Mouse (Mus musculus): ENCODE data around the gene Bckdhb. TPM values are rescaled to one million over a fixed set of nuclear protein-coding genes. Genes with fewer than 3 reads are reported as not detected.
"Not testable (repeated sequence)": the region's sequence is repeated elsewhere in the genome, so short reads cannot be mapped to it uniquely, and the experiment has no call there.

The Bckdhb gene
- polyA plus RNA-seq, 1 experiment from 2014 or later, result 40.1 TPM

DNA sequence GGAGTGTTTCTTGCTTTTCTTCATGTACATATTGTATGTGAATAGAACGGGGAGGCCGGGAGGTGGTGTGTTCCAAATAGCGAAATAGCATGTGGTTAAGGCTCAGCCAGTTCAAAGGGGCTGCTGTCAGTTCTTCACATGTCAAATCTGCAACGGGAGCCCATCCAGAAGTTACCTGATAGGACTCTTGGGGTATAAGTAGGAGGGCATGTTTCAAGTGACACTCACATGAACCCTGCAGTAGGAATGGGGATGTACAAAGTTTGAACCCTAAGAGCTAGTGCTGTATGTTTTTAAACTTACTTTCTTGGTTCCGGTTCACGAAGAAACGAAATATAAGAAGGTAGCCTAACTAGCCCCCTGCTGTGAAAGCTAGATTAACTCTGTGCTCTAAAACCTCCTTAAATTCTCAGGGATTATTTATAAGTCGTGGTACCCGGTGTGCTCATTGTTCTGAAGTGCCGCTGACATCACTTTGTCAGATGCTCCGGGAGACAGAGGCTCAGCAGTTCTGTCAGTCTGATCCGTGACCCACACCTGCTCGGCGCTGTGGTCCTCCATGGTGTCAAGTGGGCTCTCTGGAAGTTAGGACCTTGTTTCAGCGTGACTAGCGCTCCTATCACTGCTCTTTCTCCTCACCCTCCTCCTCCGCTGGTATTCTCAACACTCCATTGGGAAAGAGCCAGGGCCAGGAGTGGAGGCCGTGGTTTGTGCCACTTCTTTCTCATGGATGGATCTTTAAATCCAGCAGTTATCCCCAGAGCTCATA lies 126.1 kb downstream of the Bckdhb start:
- Histone ChIP-seq H3K9me3 (replicated peaks) (no peaks in the 10 kb centered on the region), H3K9ac (no peak overlapping the region), H3K27ac (no peak overlapping the region), H3K27me3 (no peaks in the 10 kb centered on the region), H3K4me2 (no peak overlapping the region), H3K4me1 (peaks cover 11% of the 10 kb centered on the region), H3K36me3 (ENCODE audit: poor library complexity, severe bottlenecking) (no peaks in the 10 kb centered on the region), H3K4me3 (no peak overlapping the region)
- ATAC-seq, result no peak
- WGBS, result 73% methylated on average over 18 of the region's 18 CpGs

DNA sequence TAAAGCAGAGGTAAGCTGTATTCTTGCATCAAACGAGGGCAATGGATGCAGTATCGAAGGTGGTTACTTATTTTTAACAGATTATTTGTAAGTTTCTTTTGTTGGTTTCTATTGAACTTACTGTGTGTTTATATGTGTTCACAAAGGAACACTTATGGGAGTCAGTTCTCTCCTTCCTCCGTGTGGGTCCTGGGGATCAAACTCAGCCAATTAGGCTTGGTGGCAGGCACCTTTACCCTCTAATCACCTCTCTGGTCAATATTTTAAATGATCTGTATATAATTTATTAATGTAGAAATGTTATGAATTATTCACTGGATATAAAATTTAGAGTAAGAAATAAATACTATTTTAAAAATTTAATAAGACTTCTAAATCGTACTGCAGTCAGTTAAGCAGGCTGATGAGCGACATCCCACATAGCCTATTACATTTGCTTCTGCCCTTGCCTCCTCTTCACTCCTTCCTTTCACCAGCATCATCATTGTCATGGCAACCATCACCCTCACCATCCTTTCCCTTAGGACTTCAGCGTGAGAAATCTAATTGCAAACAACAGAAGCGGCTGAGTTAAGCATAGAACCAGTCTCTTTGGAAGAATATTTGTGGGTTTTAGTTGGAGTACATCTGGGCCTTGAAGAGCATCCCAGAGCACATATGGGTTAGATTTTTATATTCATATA lies 130.3 kb downstream of the Bckdhb start:
- Histone ChIP-seq H3K27me3 (no peaks in the 10 kb centered on the region), H3K4me3 (no peak overlapping the region), H3K4me1 (no peaks in the 10 kb centered on the region), H3K36me3 (ENCODE audit: poor library complexity, severe bottlenecking) (no peaks in the 10 kb centered on the region), H3K4me2 (no peak overlapping the region), H3K9me3 (replicated peaks) (no peaks in the 10 kb centered on the region), H3K27ac (no peak overlapping the region), H3K9ac (no peak overlapping the region)
- ATAC-seq, result peak; percentile 53; the same call in 1 of the 2 replicates
- WGBS, result 73% methylated on average over 7 of the region's 7 CpGs

DNA sequence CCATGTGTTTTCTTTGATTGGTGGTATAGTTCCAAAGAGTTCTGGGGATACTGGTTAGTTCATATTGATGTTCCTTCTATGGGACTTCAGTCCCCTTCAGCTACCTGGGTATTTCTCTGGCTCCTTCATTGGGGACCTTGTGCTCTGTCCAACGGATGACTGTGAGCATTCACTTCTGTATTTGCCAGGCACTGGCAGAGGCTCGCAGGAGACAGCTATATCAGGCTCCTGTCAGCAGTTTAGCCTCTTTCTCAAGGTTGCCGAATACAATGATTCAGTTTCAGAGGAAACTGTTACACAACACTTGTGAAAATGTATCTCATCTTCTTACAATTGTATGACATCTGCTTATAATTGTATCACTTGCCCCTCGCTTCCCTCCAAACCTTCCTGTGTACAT lies 135.8 kb downstream of the Bckdhb start:
- H3K27ac ChIP-seq; H3K36me3 ChIP-seq (ENCODE audit: poor library complexity, severe bottlenecking); H3K27me3 ChIP-seq; ATAC-seq; H3K4me2 ChIP-seq; H3K9ac ChIP-seq; H3K4me1 ChIP-seq; H3K9me3 ChIP-seq (replicated peaks); H3K4me3 ChIP-seq: not testable (repeated sequence)
- WGBS, result 98% methylated on average over 4 of the region's 4 CpGs

DNA sequence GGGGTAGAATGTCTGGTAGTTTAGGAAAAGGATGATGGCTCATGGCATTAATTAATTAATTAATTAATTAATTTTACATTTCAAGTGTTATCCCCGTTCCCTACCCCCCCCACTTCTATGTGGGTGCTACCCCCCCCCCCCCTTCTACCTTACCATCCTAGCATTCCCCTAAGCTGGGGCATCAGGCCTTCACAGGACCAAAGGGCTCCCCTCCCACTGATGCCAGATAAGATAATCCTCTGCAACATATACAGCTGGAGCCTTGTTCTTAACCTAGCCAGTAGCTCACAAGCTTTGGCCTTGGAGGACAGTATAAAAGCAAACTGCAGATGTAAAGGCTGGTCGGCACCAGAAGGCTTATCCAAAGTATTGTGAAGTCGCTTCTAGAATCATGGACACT lies 138.7 kb downstream of the Bckdhb start:
- Histone ChIP-seq H3K27me3 (no peaks in the 10 kb centered on the region), H3K27ac (no peak overlapping the region), H3K9me3 (replicated peaks) (no peaks in the 10 kb centered on the region), H3K4me3 (no peak overlapping the region), H3K36me3 (ENCODE audit: poor library complexity, severe bottlenecking) (no peaks in the 10 kb centered on the region), H3K4me1 (no peaks in the 10 kb centered on the region), H3K4me2 (no peak overlapping the region), H3K9ac (no peak overlapping the region)
- 92% methylated on average over 3 of the region's 3 CpGs for WGBS
- no peak for ATAC-seq

DNA sequence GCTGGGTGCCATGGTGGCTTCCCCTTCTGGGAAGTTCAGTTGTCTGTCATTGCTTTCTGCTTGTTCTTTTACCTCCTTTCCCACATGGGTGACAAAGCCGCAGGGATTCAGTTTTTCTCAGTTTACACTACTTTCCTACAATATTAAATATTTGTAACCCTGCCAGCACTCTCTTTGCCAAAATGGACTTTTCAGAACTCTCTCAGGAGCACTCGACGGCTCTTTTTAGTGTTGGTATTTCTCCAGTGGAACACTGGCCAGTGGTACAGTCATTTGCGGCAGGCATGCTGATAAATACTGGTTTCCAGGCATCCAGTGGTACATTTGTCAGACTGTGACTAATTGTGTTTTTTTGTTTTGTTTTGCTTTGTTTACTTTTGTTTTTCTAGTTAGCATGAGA lies 139.2 kb downstream of the Bckdhb start:
- no peak overlapping the region for H3K9ac ChIP-seq
- H3K9me3 ChIP-seq (replicated peaks), result no peaks in the 10 kb centered on the region
- ATAC-seq, result no peak
- H3K36me3 ChIP-seq (ENCODE audit: poor library complexity, severe bottlenecking), result no peaks in the 10 kb centered on the region
- no peak overlapping the region for H3K27ac ChIP-seq
- WGBS, result 91% methylated on average over 4 of the region's 4 CpGs
- no peaks in the 10 kb centered on the region for H3K4me1 ChIP-seq
- H3K27me3 ChIP-seq, result no peaks in the 10 kb centered on the region
- no peak overlapping the region for H3K4me2 ChIP-seq
- no peak overlapping the region for H3K4me3 ChIP-seq

DNA sequence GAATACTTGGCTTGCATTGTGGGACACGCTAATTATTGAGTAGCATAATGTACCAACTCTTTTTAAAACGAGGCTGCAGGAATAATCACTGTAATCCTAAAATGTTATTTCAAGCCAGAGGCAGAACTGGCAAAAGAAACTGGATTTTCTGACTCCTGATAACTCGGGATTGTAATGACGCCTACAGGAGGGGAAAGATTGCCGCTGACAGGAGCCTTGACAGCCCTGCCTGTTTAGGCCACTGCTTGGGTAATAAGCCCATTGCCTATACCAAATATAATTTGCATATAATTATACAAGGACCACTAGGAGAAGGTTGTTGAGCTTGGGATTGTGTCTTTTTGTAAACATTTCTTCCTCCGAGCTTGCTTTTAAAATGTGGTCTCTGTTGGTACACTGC lies 145.3 kb downstream of the Bckdhb start:
- peaks cover 15% of the 10 kb centered on the region for H3K4me1 ChIP-seq
- no peaks in the 10 kb centered on the region for H3K36me3 ChIP-seq (ENCODE audit: poor library complexity, severe bottlenecking)
- no peaks in the 10 kb centered on the region for H3K9me3 ChIP-seq (replicated peaks)
- H3K27me3 ChIP-seq, result no peaks in the 10 kb centered on the region
- H3K9ac ChIP-seq, result no peak overlapping the region
- no peak overlapping the region for H3K4me2 ChIP-seq
- no peak overlapping the region for H3K27ac ChIP-seq
- peak; percentile 76 for ATAC-seq
- 44% methylated on average over 6 of the region's 6 CpGs for WGBS
- no peak overlapping the region for H3K4me3 ChIP-seq

DNA sequence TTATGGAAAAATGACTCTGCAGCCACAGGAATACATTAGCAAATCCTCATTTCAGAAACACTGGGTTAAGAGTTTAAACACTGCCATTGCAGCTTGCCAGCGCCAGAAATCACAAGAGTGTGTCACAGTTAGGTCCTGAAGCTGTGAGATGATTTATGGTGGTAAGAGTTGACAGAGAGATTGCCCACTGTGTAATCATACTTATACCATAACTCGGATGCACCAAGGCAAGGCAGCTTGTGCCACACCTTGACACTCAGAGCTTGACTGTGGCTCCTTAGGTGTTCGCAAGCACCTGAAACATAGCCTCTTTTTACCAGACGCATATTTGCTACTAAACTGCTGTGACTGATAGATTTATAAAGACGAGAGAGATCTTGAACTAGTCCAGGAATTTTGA lies 145.8 kb downstream of the Bckdhb start:
- Histone ChIP-seq H3K4me3 (no peak overlapping the region), H3K9me3 (replicated peaks) (no peaks in the 10 kb centered on the region), H3K4me2 (no peak overlapping the region), H3K27ac (no peak overlapping the region), H3K4me1 (peaks cover 15% of the 10 kb centered on the region), H3K9ac (no peak overlapping the region), H3K36me3 (ENCODE audit: poor library complexity, severe bottlenecking) (no peaks in the 10 kb centered on the region), H3K27me3 (no peaks in the 10 kb centered on the region)
- 65% methylated on average over 5 of the region's 5 CpGs for WGBS
- no peak; the same call in none of the 2 replicates for ATAC-seq

DNA sequence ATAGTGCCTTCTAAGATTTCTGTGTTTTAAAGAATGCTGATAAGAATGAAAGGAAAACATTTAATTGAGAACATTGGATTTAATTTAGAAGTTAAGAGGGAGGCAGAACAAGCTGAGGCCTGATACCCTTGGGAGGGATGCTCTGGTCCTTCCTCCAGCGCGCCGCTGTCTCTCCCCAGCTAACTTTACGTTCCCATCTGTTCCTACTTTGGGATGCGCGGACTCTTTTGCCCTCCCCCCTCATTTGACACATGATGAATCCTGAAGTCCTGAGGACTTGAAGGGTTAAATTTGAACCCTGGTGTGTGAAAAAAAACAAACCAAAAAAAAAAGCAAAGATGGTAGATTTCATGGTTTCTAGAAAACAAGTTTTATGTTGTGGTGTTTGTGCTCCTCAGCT lies 147.6 kb downstream of the Bckdhb start:
- peaks cover 15% of the 10 kb centered on the region for H3K4me1 ChIP-seq
- H3K9ac ChIP-seq, result no peak overlapping the region
- H3K27ac ChIP-seq, result no peak overlapping the region
- H3K27me3 ChIP-seq, result no peaks in the 10 kb centered on the region
- WGBS, result 88% methylated on average over 6 of the region's 6 CpGs
- no peaks in the 10 kb centered on the region for H3K9me3 ChIP-seq (replicated peaks)
- H3K36me3 ChIP-seq (ENCODE audit: poor library complexity, severe bottlenecking), result no peaks in the 10 kb centered on the region
- no peak for ATAC-seq
- H3K4me3 ChIP-seq, result no peak overlapping the region
- no peak overlapping the region for H3K4me2 ChIP-seq

DNA sequence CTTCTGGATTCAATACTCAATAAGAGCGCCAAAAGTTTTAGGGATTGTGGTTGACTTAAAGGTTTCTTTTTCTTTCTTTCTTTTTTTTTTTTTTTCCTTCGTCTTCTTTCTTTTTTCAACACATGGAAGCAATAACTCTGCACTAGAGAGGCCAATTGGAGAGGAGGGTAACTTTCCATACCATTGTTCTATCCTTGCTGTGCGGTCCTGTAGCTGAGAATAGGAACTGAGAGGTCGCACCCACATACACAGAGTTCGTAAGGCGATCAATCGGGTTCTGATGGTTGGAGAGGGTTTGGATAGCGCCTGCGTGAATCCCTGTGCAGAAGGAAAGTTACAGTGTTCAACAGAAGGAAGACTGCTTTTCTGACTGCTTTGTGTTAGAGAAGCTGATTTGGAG lies 148.3 kb downstream of the Bckdhb start:
- Histone ChIP-seq H3K27ac (no peak overlapping the region), H3K4me2 (no peak overlapping the region), H3K4me3 (no peak overlapping the region), H3K9ac (no peak overlapping the region), H3K9me3 (replicated peaks) (no peaks in the 10 kb centered on the region), H3K36me3 (ENCODE audit: poor library complexity, severe bottlenecking) (no peaks in the 10 kb centered on the region), H3K27me3 (no peaks in the 10 kb centered on the region), H3K4me1 (peaks cover 15% of the 10 kb centered on the region)
- WGBS, result 85% methylated on average over 9 of the region's 9 CpGs
- no peak for ATAC-seq

DNA sequence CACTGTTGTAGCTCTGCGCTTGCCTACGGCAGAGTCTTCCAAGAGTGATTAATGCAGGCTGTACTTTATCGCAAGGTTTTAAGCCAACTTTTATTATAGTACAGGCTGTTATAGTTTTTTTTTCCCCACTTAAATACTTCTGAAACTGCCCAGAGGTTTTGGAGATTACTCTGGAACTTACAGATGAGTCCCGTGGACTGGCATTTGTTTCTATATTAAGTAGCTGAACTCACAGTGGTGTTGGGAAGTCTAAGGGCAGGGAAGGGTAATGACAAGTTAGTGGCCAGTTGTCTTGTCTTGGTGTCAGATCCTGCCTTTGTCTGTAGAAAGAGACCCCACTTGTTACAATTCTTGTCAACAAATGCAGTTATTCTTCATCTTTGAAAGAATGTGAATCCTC lies 158.6 kb downstream of the Bckdhb start:
- ATAC-seq, result no peak
- Histone ChIP-seq H3K9me3 (replicated peaks) (no peaks in the 10 kb centered on the region), H3K27ac (no peak overlapping the region), H3K27me3 (no peaks in the 10 kb centered on the region), H3K36me3 (ENCODE audit: poor library complexity, severe bottlenecking) (no peaks in the 10 kb centered on the region), H3K9ac (no peak overlapping the region), H3K4me1 (no peaks in the 10 kb centered on the region), H3K4me2 (no peak overlapping the region), H3K4me3 (no peak overlapping the region)
- 91% methylated on average over 4 of the region's 4 CpGs for whole genome bisulfite sequencing

DNA sequence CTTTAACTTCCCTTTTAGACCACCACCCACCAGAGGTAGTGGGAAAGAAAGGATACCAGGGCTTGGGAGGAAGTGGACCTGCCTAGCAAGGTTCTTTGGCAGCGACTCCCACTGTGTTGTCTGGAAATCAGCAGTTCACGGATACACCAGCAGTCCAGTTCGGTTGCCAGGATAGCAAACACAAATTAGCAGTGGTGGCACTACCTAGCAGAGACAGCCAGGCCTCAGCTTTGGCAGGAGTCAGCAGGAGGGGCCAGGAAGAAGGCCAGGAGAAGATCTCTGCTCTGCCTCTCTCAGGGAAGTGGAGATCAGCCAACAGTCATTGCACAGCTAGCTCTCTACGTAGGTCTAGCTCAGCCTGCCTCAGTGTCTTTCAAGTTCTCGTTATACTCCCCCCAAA lies 159.7 kb downstream of the Bckdhb start:
- no peaks in the 10 kb centered on the region for H3K27me3 ChIP-seq
- no peak overlapping the region for H3K27ac ChIP-seq
- ATAC-seq, result 0 out of 2 replicates have a peak, but pooled peaks have one; percentile 48
- no peaks in the 10 kb centered on the region for H3K9me3 ChIP-seq (replicated peaks)
- H3K4me2 ChIP-seq, result no peak overlapping the region
- H3K4me1 ChIP-seq, result no peaks in the 10 kb centered on the region
- WGBS, result 88% methylated on average over 5 of the region's 5 CpGs
- no peak overlapping the region for H3K4me3 ChIP-seq
- H3K36me3 ChIP-seq (ENCODE audit: poor library complexity, severe bottlenecking), result no peaks in the 10 kb centered on the region
- no peak overlapping the region for H3K9ac ChIP-seq

DNA sequence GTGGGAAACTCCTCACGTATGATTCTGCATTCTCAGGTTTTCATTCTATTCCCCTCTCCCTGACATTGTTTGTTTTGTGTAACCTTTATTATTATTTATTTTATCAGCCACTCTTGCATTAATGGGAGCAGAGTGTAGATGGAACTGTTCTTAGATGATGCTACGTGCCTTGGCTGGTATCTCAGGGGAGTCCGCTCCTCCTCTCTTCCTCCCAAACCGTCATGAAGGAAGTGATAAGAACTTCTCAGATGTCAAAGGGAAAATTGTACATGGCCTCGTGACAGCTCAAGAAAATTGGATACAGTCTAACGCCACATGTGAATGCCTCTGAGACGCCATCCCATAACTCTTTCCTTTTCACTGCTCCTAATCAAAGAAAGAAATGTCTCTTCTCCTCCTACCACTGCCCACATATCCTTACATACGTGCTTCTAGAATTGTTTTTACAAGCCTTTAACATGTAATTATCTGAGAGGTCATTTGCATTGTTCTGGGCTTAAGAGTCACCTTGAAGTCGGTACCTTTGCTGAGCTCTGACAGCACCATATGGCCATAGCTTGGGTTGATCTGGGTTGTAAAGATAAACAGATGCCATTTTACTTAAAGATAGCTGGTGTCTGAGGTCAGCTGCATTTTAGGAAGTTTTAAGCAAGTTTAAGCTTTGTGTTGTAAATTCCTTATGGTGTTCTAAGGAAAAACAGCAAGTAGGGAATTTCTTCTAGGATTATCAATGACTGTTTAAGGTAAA lies 165.5 kb downstream of the Bckdhb start:
- 85% methylated on average over 9 of the region's 9 CpGs for WGBS
- H3K27me3 ChIP-seq, result no peaks in the 10 kb centered on the region
- H3K36me3 ChIP-seq (ENCODE audit: poor library complexity, severe bottlenecking), result no peaks in the 10 kb centered on the region
- no peak overlapping the region for H3K27ac ChIP-seq
- H3K9ac ChIP-seq, result no peak overlapping the region
- H3K4me1 ChIP-seq, result no peaks in the 10 kb centered on the region
- no peaks in the 10 kb centered on the region for H3K9me3 ChIP-seq (replicated peaks)
- no peak for ATAC-seq
- H3K4me2 ChIP-seq, result no peak overlapping the region
- no peak overlapping the region for H3K4me3 ChIP-seq
